Mouse (Mus musculus) MEL (cell line): ENCODE results near the gene Mmp25. TPM values are rescaled to one million over a fixed set of nuclear protein-coding genes. Genes with fewer than 3 reads are reported as not detected.

Experiments used
- DNase-seq: peaks from one replicate; pipeline ENCODE4 v3.0.0; 2011; ENCODE audit warnings: low read depth, low spot score
- H3K27ac ChIP-seq: 2 replicates; pipeline ENCODE4 v1.5.1; 2012; ENCODE audit warnings: low read depth, mild to moderate bottlenecking, control low read depth, low read length, moderate library complexity; ENCODE audit not compliant: control insufficient read depth
- H3K27me3 ChIP-seq, 2 experiments: fragments of 150-350 bp in 1 of 2; sonication (generic) in 1 of 2; 2 replicates each; pipeline ENCODE4 v1.6.1; 2012; ENCODE audit warnings: low read length in 2 of 2, mild to moderate bottlenecking in 2 of 2, improper control_type of control experiment in 1 of 2, moderate library complexity in 1 of 2; ENCODE audit not compliant: insufficient read depth in 2 of 2, control insufficient read depth in 1 of 2
- H3K36me3 ChIP-seq, 2 experiments: 2 replicates each; pipeline ENCODE4 v1.6.1; 2012 to 2014; ENCODE audit warnings: low read length in 2 of 2, improper control_type of control experiment in 1 of 2, inconsistent platforms in 1 of 2, mild to moderate bottlenecking in 1 of 2; ENCODE audit not compliant: insufficient read depth in 2 of 2, control insufficient read depth in 1 of 2
- H3K4me1 ChIP-seq, 2 experiments: fragments of 150-350 bp in 1 of 2; sonication (generic) in 1 of 2; 2 replicates each; pipeline ENCODE4 v1.6.1; 2012; ENCODE audit warnings: low read length in 2 of 2, improper control_type of control experiment in 1 of 2, mild to moderate bottlenecking in 1 of 2; ENCODE audit not compliant: insufficient read depth in 2 of 2, control insufficient read depth in 1 of 2
- H3K4me3 ChIP-seq, 2 experiments: fragments of 150-350 bp in 1 of 2; sonication (generic) in 1 of 2; 2 replicates each; pipeline ENCODE4 v1.5.1; 2012; ENCODE audit warnings: low read depth in 2 of 2, low read length in 2 of 2, mild to moderate bottlenecking in 2 of 2, moderate library complexity in 2 of 2, control low read depth in 1 of 2, improper control_type of control experiment in 1 of 2; ENCODE audit not compliant: control insufficient read depth in 1 of 2, insufficient read depth in 1 of 2
- H3K79me2 ChIP-seq: 2 replicates; pipeline ENCODE4 v1.6.1; 2012; ENCODE audit warnings: mild to moderate bottlenecking, low read length, moderate library complexity; ENCODE audit not compliant: control insufficient read depth, poor library complexity, insufficient read depth
- H3K9ac ChIP-seq: 2 replicates; pipeline ENCODE4 v1.6.1; 2012; ENCODE audit warnings: low read depth, mild to moderate bottlenecking, control low read depth, low read length, moderate library complexity; ENCODE audit not compliant: control insufficient read depth, poor library complexity, severe bottlenecking
- H3K9me3 ChIP-seq: fragments of 150-350 bp; sonication (generic); replicated peaks from 2 replicates; pipeline ENCODE4 v1.6.1; 2012; ENCODE audit warnings: mild to moderate bottlenecking, low read length, improper control_type of control experiment, moderate library complexity; ENCODE audit not compliant: insufficient read depth
- BHLHE40 ChIP-seq: IDR thresholded peaks from 2 replicates; pipeline ENCODE4 v1.6.1; 2012; ENCODE audit warnings: low read depth, mild to moderate bottlenecking, inconsistent platforms, low read length, improper control_type of control experiment, borderline replicate concordance
- E2F4 ChIP-seq: IDR thresholded peaks from 2 replicates; pipeline ENCODE4 v1.6.1; 2011; ENCODE audit warnings: low read depth, low read length, improper control_type of control experiment, borderline replicate concordance
- ELF1 ChIP-seq: IDR thresholded peaks from 2 replicates; pipeline ENCODE4 v1.6.1; 2014; ENCODE audit warnings: low read depth, mild to moderate bottlenecking, inconsistent platforms, low read length, improper control_type of control experiment, moderate library complexity
- GABPA ChIP-seq: IDR thresholded peaks from 2 replicates; pipeline ENCODE4 v1.6.1; 2012; ENCODE audit warnings: low read depth, mild to moderate bottlenecking, inconsistent platforms, low read length, improper control_type of control experiment, moderate library complexity
- HCFC1 ChIP-seq: IDR thresholded peaks from 2 replicates; pipeline ENCODE4 v1.6.1; 2012; ENCODE audit warnings: low read depth, mild to moderate bottlenecking, inconsistent platforms, low read length, improper control_type of control experiment, moderate library complexity
- MAFK ChIP-seq: IDR thresholded peaks from 2 replicates; pipeline ENCODE4 v1.6.1; 2011; ENCODE audit warnings: low read depth, mild to moderate bottlenecking, low read length, improper control_type of control experiment, borderline replicate concordance
- MXI1 ChIP-seq: IDR thresholded peaks from 2 replicates; pipeline ENCODE4 v1.6.1; 2011; ENCODE audit warnings: mild to moderate bottlenecking, low read depth, low read length, improper control_type of control experiment
- POLR2A ChIP-seq, 2 experiments: IDR thresholded peaks; 2 replicates each; pipeline ENCODE4 v1.6.1; 2011 to 2012; ENCODE audit warnings: low read length in 2 of 2, mild to moderate bottlenecking in 2 of 2, control low read depth in 1 of 2, improper control_type of control experiment in 1 of 2, low read depth in 1 of 2, moderate library complexity in 1 of 2; ENCODE audit not compliant: control insufficient read depth in 1 of 2, insufficient read depth in 1 of 2, poor library complexity in 1 of 2
- POLR2AphosphoS2 ChIP-seq: IDR thresholded peaks from 2 replicates; pipeline ENCODE4 v1.6.1; 2011; ENCODE audit warnings: low read length, improper control_type of control experiment
- POLR2AphosphoS5 ChIP-seq: IDR thresholded peaks from 2 replicates; pipeline ENCODE4 v1.6.1; 2012; ENCODE audit warnings: low read depth, borderline replicate concordance, mild to moderate bottlenecking, inconsistent platforms, low read length, moderate library complexity, mixed read lengths
- SMC3 ChIP-seq: IDR thresholded peaks from 2 replicates; pipeline ENCODE4 v1.6.1; 2011; ENCODE audit warnings: low read depth, low read length, improper control_type of control experiment
- TAL1 ChIP-seq: IDR thresholded peaks from 2 replicates; pipeline ENCODE4 v1.6.1; 2012; ENCODE audit warnings: mild to moderate bottlenecking, inconsistent platforms, low read length, moderate library complexity, mixed read lengths
- TBP ChIP-seq: IDR thresholded peaks from 2 replicates; pipeline ENCODE4 v1.8.0; 2011; ENCODE audit warnings: low read depth, low read length, improper control_type of control experiment
- ZC3H11A ChIP-seq: IDR thresholded peaks from 2 replicates; pipeline ENCODE4 v1.6.1; 2012; ENCODE audit warnings: low read depth, mild to moderate bottlenecking, inconsistent platforms, low read length, improper control_type of control experiment
- polyA plus RNA-seq, 2 experiments: library from polyadenylated mRNA; stranded (reverse) in 1 of 2; unstranded in 1 of 2; fragments of >175 nt in 1 of 2; fragments of >200 nt in 1 of 2; gene quantifications; 2 replicates each; pipeline versions ENCODE4 v1.2.1 to v1.2.4; 2012; ENCODE audit warnings: low replicate concordance in 2 of 2, low read depth in 1 of 2; ENCODE audit not compliant: insufficient read length in 2 of 2, insufficient read depth in 1 of 2, missing spikeins in 1 of 2
- total RNA-seq: library from RNA; depleted of rRNA; stranded (reverse); fragments of 300-350 nt; gene quantifications from 2 replicates; pipeline ENCODE4 v1.2.3, GENCODE M21; 2012; rRNA removed

Mmp25 gene
- total and polyA plus RNA-seq, 3 experiments = 0.01 TPM; not detected in 2

- no peaks in the 10 kb centered on the region for H3K27me3 ChIP-seq
Observed at GRCm38 (mm10) chr17:23585721-23586491, 59.2 kb downstream of the Mmp25 start.

GRCm38 (mm10) chr17:23584786-23585185 is 60.3 kb downstream of the Mmp25 start:
- H3K36me3 ChIP-seq = no peaks in the 10 kb centered on the region
- no peak overlapping the region for H3K27ac ChIP-seq
- TF ChIP-seq TAL1 (no peak), MAFK (no peak), POLR2A (IDR thresholded peaks at IDR 0.05; ENCODE audit: control insufficient read depth in 1 of 2, insufficient read depth in 1 of 2, low read depth in 1 of 2, low read length in 2 of 2, poor library complexity in 1 of 2) (no peak), SMC3 (no peak), TBP (no peak), ELF1 (no peak), GABPA (no peak), POLR2AphosphoS5 (no peak), HCFC1 (no peak), POLR2AphosphoS2 (no peak), E2F4 (no peak), MXI1 (no peak)
- H3K9ac ChIP-seq = no peak overlapping the region
- H3K9me3 ChIP-seq = no peaks in the 10 kb centered on the region
- no peak for DNase-seq
- no peaks in the 10 kb centered on the region for H3K4me1 ChIP-seq
- H3K4me3 ChIP-seq = no peak overlapping the region
- H3K27me3 ChIP-seq = no peaks in the 10 kb centered on the region; a peak in 1 of 4 replicates
- H3K79me2 ChIP-seq = no peaks in the 10 kb centered on the region

More at GRCm38 (mm10) chr17:23585721-23586491, 59.2 kb downstream of the Mmp25 start:
- H3K4me1 ChIP-seq = no peaks in the 10 kb centered on the region
- no peak overlapping the region for H3K9ac ChIP-seq
- TF ChIP-seq HCFC1 = no peak
- 0 out of 4 replicates have a peak, but pooled peaks of 1 of the 2 experiments have one; percentile 25 for TF ChIP-seq POLR2A (IDR thresholded peaks at IDR 0.05; ENCODE audit: control insufficient read depth in 1 of 2, insufficient read depth in 1 of 2, low read depth in 1 of 2, low read length in 2 of 2, poor library complexity in 1 of 2)
- no peak for TF ChIP-seq ZC3H11A
- no peak for TF ChIP-seq BHLHE40
- no peaks in the 10 kb centered on the region for H3K79me2 ChIP-seq
- H3K4me3 ChIP-seq = no peak overlapping the region
- DNase-seq = no peak
- H3K36me3 ChIP-seq = no peaks in the 10 kb centered on the region
- H3K9me3 ChIP-seq = no peaks in the 10 kb centered on the region
- no peak overlapping the region for H3K27ac ChIP-seq

Other genes with a start within 250 kb of the Mmp25 start
- not detected in 2 replicates for gene Vmn2r117, start 165.6 kb downstream of the Mmp25 start, total RNA-seq
- gene Vmn2r117, start 165.6 kb downstream of the Mmp25 start, polyA plus RNA-seq = not detected
- 3.4 and 3.8 TPM in 2 replicates for gene Zfp213, start 81.0 kb downstream of the Mmp25 start, total RNA-seq
- gene Zfp213, start 81.0 kb downstream of the Mmp25 start, polyA plus RNA-seq = 1 to 10 TPM in 1 of 2 experiments, not detected in 1; 3.0 TPM
- 0.08 and 0.16 TPM in 2 replicates for gene Zfp13, start 45.8 kb downstream of the Mmp25 start, total RNA-seq
- under 1 TPM in 1 of 2 experiments, not detected in 1; 0.38 TPM for gene Zfp13, start 45.8 kb downstream of the Mmp25 start, polyA plus RNA-seq
- gene Zscan10, start 44.4 kb downstream of the Mmp25 start, total RNA-seq = not detected in 2 replicates
- gene Zscan10, start 44.4 kb downstream of the Mmp25 start, polyA plus RNA-seq = under 1 TPM in 1 of 2 experiments, not detected in 1; 0.08 TPM
- gene Bicdl2, start 15.2 kb upstream of the Mmp25 start, total RNA-seq = 0.08 TPM in 1 of 2 replicates, not detected in the other
- under 1 TPM in 1 of 2 experiments, not detected in 1; 0.17 TPM for gene Bicdl2, start 15.2 kb upstream of the Mmp25 start, polyA plus RNA-seq
- 11.0 and 15.6 TPM in 2 replicates for gene Hcfc1r1, start 28.3 kb upstream of the Mmp25 start, total RNA-seq
- gene Hcfc1r1, start 28.3 kb upstream of the Mmp25 start, polyA plus RNA-seq = 10 to 100 TPM in 1 of 2 experiments, not detected in 1; 81.6 TPM
- gene Thoc6, start 28.6 kb upstream of the Mmp25 start, total RNA-seq = 26.4 and 36.9 TPM in 2 replicates
- 10 to 100 TPM in 1 of 2 experiments, not detected in 1; 62.9 TPM for gene Thoc6, start 28.6 kb upstream of the Mmp25 start, polyA plus RNA-seq
- 15.4 and 18.8 TPM in 2 replicates for gene Tnfrsf12a, start 32.2 kb upstream of the Mmp25 start, total RNA-seq
- 10 to 100 TPM in 1 of 2 experiments, not detected in 1; 14.7 TPM for gene Tnfrsf12a, start 32.2 kb upstream of the Mmp25 start, polyA plus RNA-seq
- not detected in 2 replicates for gene Cldn6, start 34.0 kb upstream of the Mmp25 start, total RNA-seq
- not detected for gene Cldn6, start 34.0 kb upstream of the Mmp25 start, polyA plus RNA-seq
- 0.19 and 0.26 TPM in 2 replicates for gene Cldn9, start 38.7 kb upstream of the Mmp25 start, total RNA-seq
- gene Cldn9, start 38.7 kb upstream of the Mmp25 start, polyA plus RNA-seq = under 1 TPM in 1 of 2 experiments, not detected in 1; 0.18 TPM
- not detected in 2 replicates for gene 1520401A03Rik, start 77.5 kb upstream of the Mmp25 start, total RNA-seq
- not detected for gene 1520401A03Rik, start 77.5 kb upstream of the Mmp25 start, polyA plus RNA-seq
- gene Pkmyt1, start 81.1 kb upstream of the Mmp25 start, total RNA-seq = 15.8 and 16.6 TPM in 2 replicates
- gene Pkmyt1, start 81.1 kb upstream of the Mmp25 start, polyA plus RNA-seq = 10 to 100 TPM in 1 of 2 experiments, not detected in 1; 49.8 TPM
- gene Paqr4, start 95.6 kb upstream of the Mmp25 start, total RNA-seq = 5.2 and 6.5 TPM in 2 replicates
- gene Paqr4, start 95.6 kb upstream of the Mmp25 start, polyA plus RNA-seq = 10 to 100 TPM in 1 of 2 experiments, not detected in 1; 10.7 TPM
- 0.10 TPM in 1 of 2 replicates, not detected in the other for gene Kremen2, start 100.6 kb upstream of the Mmp25 start, total RNA-seq
- under 1 TPM in 1 of 2 experiments, not detected in 1; 0.11 TPM for gene Kremen2, start 100.6 kb upstream of the Mmp25 start, polyA plus RNA-seq
- gene Flywch1, start 126.3 kb upstream of the Mmp25 start, total RNA-seq = 14.8 and 15.3 TPM in 2 replicates
- gene Flywch1, start 126.3 kb upstream of the Mmp25 start, polyA plus RNA-seq = 10 to 100 TPM in 1 of 2 experiments, not detected in 1; 29.7 TPM
- 0.62 and 0.69 TPM in 2 replicates for gene Flywch2, start 140.8 kb upstream of the Mmp25 start, total RNA-seq
- gene Flywch2, start 140.8 kb upstream of the Mmp25 start, polyA plus RNA-seq = 1 to 10 TPM in 1 of 2 experiments, not detected in 1; 6.2 TPM
- 56.2 and 68.9 TPM in 2 replicates for gene Srrm2, start 145.3 kb upstream of the Mmp25 start, total RNA-seq
- gene Srrm2, start 145.3 kb upstream of the Mmp25 start, polyA plus RNA-seq = 100 to 1,000 TPM; 505 to 988 TPM
- 453 and 486 TPM in 2 replicates for gene Elob, start 183.9 kb upstream of the Mmp25 start, total RNA-seq
- 100 to 1,000 TPM in 1 of 2 experiments, not detected in 1; 609 TPM for gene Elob, start 183.9 kb upstream of the Mmp25 start, polyA plus RNA-seq
- gene Prss33, start 190.8 kb upstream of the Mmp25 start, total RNA-seq = 0.08 and 0.42 TPM in 2 replicates
- gene Prss33, start 190.8 kb upstream of the Mmp25 start, polyA plus RNA-seq = 1 to 10 TPM in 1 of 2 experiments, not detected in 1; 1.0 TPM
- gene Prss32, start 198.6 kb upstream of the Mmp25 start, total RNA-seq = not detected in 2 replicates
- under 1 TPM in 1 of 2 experiments, not detected in 1; 0.71 TPM for gene Prss32, start 198.6 kb upstream of the Mmp25 start, polyA plus RNA-seq
- 2.6 and 3.4 TPM in 2 replicates for gene Prss41, start 198.9 kb upstream of the Mmp25 start, total RNA-seq
- gene Prss41, start 198.9 kb upstream of the Mmp25 start, polyA plus RNA-seq = 10 to 100 TPM in 1 of 2 experiments, not detected in 1; 12.8 TPM
- gene Prss21, start 222.8 kb upstream of the Mmp25 start, total RNA-seq = not detected in 2 replicates
- gene Prss21, start 222.8 kb upstream of the Mmp25 start, polyA plus RNA-seq = not detected
- gene Dcpp1, start 235.6 kb upstream of the Mmp25 start, total RNA-seq = not detected in 2 replicates
- not detected for gene Dcpp1, start 235.6 kb upstream of the Mmp25 start, polyA plus RNA-seq
- not detected in 2 replicates for gene Dcpp2, start 235.6 kb upstream of the Mmp25 start, total RNA-seq
- gene Dcpp2, start 235.6 kb upstream of the Mmp25 start, polyA plus RNA-seq = not detected